8 mouse cellular contexts compared by ENCODE assay signal in genomic region chr13:41709475-41710227, GRCm38 (mm10).
DNase-seq lines count a peak whose midpoint lies in the region; ATAC-seq and TF ChIP-seq lines count a peak whose summit lies in the region.

No protein-coding gene starts in this region.

- peak; percentile 96 for TF ChIP-seq RAD21 in CH12.LX (IDR thresholded peaks at IDR 0.05; ENCODE audit: low read depth, low read length)

- H3K9me3 ChIP-seq in CH12.LX (replicated peaks; ENCODE audit: low read length), result no peaks in the 10 kb centered on the region
- no peaks in the 10 kb centered on the region for H3K9me3 ChIP-seq in forebrain, embryonic 11.5 days (ENCODE audit: control insufficient read depth, low read length)

- H3K9ac ChIP-seq in CH12.LX (ENCODE audit: insufficient read depth, low read depth), result no peak overlapping the region
- H3K9ac ChIP-seq in forebrain, embryonic 11.5 days (ENCODE audit: low read length), result no peak overlapping the region

- H3K4me1 ChIP-seq in CH12.LX (ENCODE audit: control insufficient read depth in 1 of 2, insufficient read depth in 2 of 2), result peaks cover 0 to 13% of the 10 kb centered on the region in 2 experiments; a peak in 2 of 4 replicates
- no peaks in the 10 kb centered on the region for H3K4me1 ChIP-seq in forebrain, embryonic 11.5 days (replicated peaks; ENCODE audit: control insufficient read depth, insufficient read depth, low read length)
- H3K4me1 ChIP-seq in lung, adult 2 months (ENCODE audit: control insufficient read depth, insufficient read depth, low read length), result peaks cover 8% of the 10 kb centered on the region; the same call in 1 of the 2 replicates
- H3K4me1 ChIP-seq in thymus, adult 2 months (replicated peaks; ENCODE audit: control insufficient read depth, insufficient read depth, low read length), result no peaks in the 10 kb centered on the region

- ATAC-seq in forebrain, embryonic 11.5 days (replicated peaks; ENCODE audit: low FRiP score), result peak; percentile 75

- peak; percentile 92 for DNase-seq in CH12.LX (ENCODE audit: extremely low read depth)
- DNase-seq in brain, adult 2 months (ENCODE audit: low read depth, low spot score), result peak; percentile 94
- peak; percentile 90 for DNase-seq in forebrain, embryonic 11.5 days (ENCODE audit: low spot score)
- DNase-seq in heart, postnatal 25 days (ENCODE audit: low spot score), result peak; percentile 57
- peak; percentile 95 to 97 for DNase-seq in kidney, postnatal 4 days
- peak; percentile 80 for DNase-seq in lung, adult 2 months
- DNase-seq in ovary, postnatal 10 days (ENCODE audit: low spot score), result peak; percentile 61
- peak; percentile 69 for DNase-seq in thymus, adult 2 months

- dilution Hi-C loops in CH12.LX (cut with MboI; ENCODE audit: extremely low pct_ligation_motif_present, extremely low pct_unique_long_range_greater_than_20kb, low sequenced_read_pairs), result no loop called here

- H3K4me3 ChIP-seq in CH12.LX (replicated peaks in 1 of 3; ENCODE audit: low read depth in 2 of 3, low read length in 2 of 3, poor library complexity in 1 of 3), result no peak overlapping the region
- no peak overlapping the region for H3K4me3 ChIP-seq in forebrain, embryonic 11.5 days (ENCODE audit: low read depth, low read length)
- no peak overlapping the region for H3K4me3 ChIP-seq in lung, adult 2 months (replicated peaks; ENCODE audit: extremely low read depth, low read depth, low read length)
- no peak overlapping the region for H3K4me3 ChIP-seq in thymus, adult 2 months (ENCODE audit: control insufficient read depth, insufficient read depth, low read length)

- H3K36me3 ChIP-seq in CH12.LX (replicated peaks in 1 of 2; ENCODE audit: control insufficient read depth in 1 of 2, insufficient read depth in 1 of 2, low read length in 1 of 2), result no peaks in the 10 kb centered on the region
- H3K36me3 ChIP-seq in forebrain, embryonic 11.5 days (ENCODE audit: control insufficient read depth, insufficient read depth, low read length), result no peaks in the 10 kb centered on the region
- H3K36me3 ChIP-seq in thymus, adult 2 months (ENCODE audit: control insufficient read depth, insufficient read depth, low read length), result no peaks in the 10 kb centered on the region

- H3K27ac ChIP-seq in CH12.LX (ENCODE audit: insufficient read depth, low read depth), result no peak overlapping the region
- H3K27ac ChIP-seq in forebrain, embryonic 11.5 days (ENCODE audit: low read depth, low read length), result no peak overlapping the region
- H3K27ac ChIP-seq in thymus, adult 2 months (ENCODE audit: control insufficient read depth, insufficient read depth, low read length), result no peak overlapping the region

- peak; percentile 56 to 89; a peak in 3 of 4 replicates for TF ChIP-seq CTCF in CH12.LX (conservative IDR thresholded peaks at IDR 0.05 in 1 of 2, IDR thresholded peaks at IDR 0.05 in 1 of 2; ENCODE audit: low read depth in 2 of 2, low read length in 2 of 2)
- TF ChIP-seq CTCF in lung, adult 2 months (IDR thresholded peaks at IDR 0.05; ENCODE audit: insufficient read depth, low read length), result peak; percentile 77
- TF ChIP-seq CTCF in thymus, adult 2 months (IDR thresholded peaks at IDR 0.05; ENCODE audit: borderline replicate concordance, control insufficient read depth, extremely low read depth, insufficient read depth, low read length, poor library complexity), result no peak

- H3K27me3 ChIP-seq in CH12.LX (replicated peaks), result no peaks in the 10 kb centered on the region
- H3K27me3 ChIP-seq in forebrain, embryonic 11.5 days (ENCODE audit: control insufficient read depth, insufficient read depth, low read length), result no peaks in the 10 kb centered on the region
- no peaks in the 10 kb centered on the region for H3K27me3 ChIP-seq in thymus, adult 2 months (ENCODE audit: control insufficient read depth, insufficient read depth, low read length)

- in situ Hi-C loops in CH12.LX (cut with MboI; ENCODE audit: low pct_ligation_motif_present, low pct_unique_long_range_greater_than_20kb, low sequenced_read_pairs), result loop anchor here (25.0 kb wide), 1 partner anchor 328 kb away; no protein-coding TSS in a partner anchor

- H3K4me2 ChIP-seq in CH12.LX (ENCODE audit: insufficient read depth, low read depth, poor library complexity, severe bottlenecking), result no peak overlapping the region
- peak overlapping the region; percentile 22; the same call in 1 of the 2 replicates for H3K4me2 ChIP-seq in forebrain, embryonic 11.5 days (ENCODE audit: low read depth, low read length, severe bottlenecking)

- WGBS in forebrain, embryonic 11.5 days, result 26% methylated on average over 24 of the region's 24 CpGs
- WGBS in lung, adult 2 months, result 40% methylated on average over 24 of the region's 24 CpGs
- WGBS in thymus, adult 2 months, result 44% methylated on average over 24 of the region's 24 CpGs

- H3K79me2 ChIP-seq in CH12.LX (replicated peaks; ENCODE audit: control insufficient read depth, extremely low read depth, insufficient read depth, poor library complexity, severe bottlenecking), result no peaks in the 10 kb centered on the region

- intact Hi-C loops in heart, postnatal 25 days (cut with DNase I), result loop anchor here (1.0 to 5.0 kb wide), 6 partner anchors 67 to 881 kb away; partner anchors contain the start of gene Edn1

- no peak for TF ChIP-seq POLR2A in CH12.LX (IDR thresholded peaks at IDR 0.05; ENCODE audit: low read depth, low read length)
- no peak for TF ChIP-seq POLR2A in lung, adult 2 months (IDR thresholded peaks at IDR 0.05; ENCODE audit: borderline replicate concordance, extremely low read depth, low read depth, low read length)
- no peak for TF ChIP-seq POLR2A in thymus, adult 2 months (IDR thresholded peaks at IDR 0.05; ENCODE audit: control insufficient read depth, extremely low read depth, insufficient read depth, low read length, poor library complexity)

- TF ChIP-seq EP300 in CH12.LX (IDR thresholded peaks at IDR 0.05; ENCODE audit: low read length), result no peak

TF ChIP-seq in CH12.LX, 34 proteins besides CTCF, POLR2A, EP300 and RAD21:
- peak; percentile 60; the same call in 1 of the 2 replicates for TF ChIP-seq MYC (IDR thresholded peaks at IDR 0.05; ENCODE audit: low read depth, low read length)
- TF ChIP-seq RCOR1 (conservative IDR thresholded peaks at IDR 0.05; ENCODE audit: low read depth, low read length), result no peak
- no peak for TF ChIP-seq NRF1 (IDR thresholded peaks at IDR 0.05; ENCODE audit: low read depth, low read length)
- no peak for TF ChIP-seq GABPA (IDR thresholded peaks at IDR 0.05; ENCODE audit: insufficient replicate concordance, low read depth, low read length)
- TF ChIP-seq PAX5 (IDR thresholded peaks at IDR 0.05; ENCODE audit: low read length), result no peak
- no peak for TF ChIP-seq CHD2 (IDR thresholded peaks at IDR 0.05; ENCODE audit: low read length)
- peak; percentile 98 for TF ChIP-seq MAFK (IDR thresholded peaks at IDR 0.05; ENCODE audit: insufficient replicate concordance, low read length)
- TF ChIP-seq MXI1 (IDR thresholded peaks at IDR 0.05; ENCODE audit: low read depth, low read length), result no peak
- no peak for TF ChIP-seq ELF1 (IDR thresholded peaks at IDR 0.05; ENCODE audit: low read depth, low read length)
- TF ChIP-seq ZKSCAN1 (IDR thresholded peaks at IDR 0.05; ENCODE audit: borderline replicate concordance, low read depth, low read length), result no peak
- TF ChIP-seq ZMIZ1 (IDR thresholded peaks at IDR 0.05; ENCODE audit: low read depth, low read length), result no peak
- TF ChIP-seq CHD1 (IDR thresholded peaks at IDR 0.05; ENCODE audit: low read depth, low read length), result no peak
- no peak for TF ChIP-seq MAX (IDR thresholded peaks at IDR 0.05; ENCODE audit: low read length)
- TF ChIP-seq TCF12 (IDR thresholded peaks at IDR 0.05; ENCODE audit: low read depth, low read length), result no peak
- TF ChIP-seq USF2 (conservative IDR thresholded peaks at IDR 0.05; ENCODE audit: low read depth, low read length), result no peak
- TF ChIP-seq SIN3A (IDR thresholded peaks at IDR 0.05; ENCODE audit: low read length), result no peak
- no peak; the same call in 1 of the 2 replicates for TF ChIP-seq ETS1 (conservative IDR thresholded peaks at IDR 0.05; ENCODE audit: low read depth, low read length)
- peak; percentile 98 for TF ChIP-seq ZC3H11A (IDR thresholded peaks at IDR 0.05; ENCODE audit: low read depth, low read length)
- TF ChIP-seq UBTF (IDR thresholded peaks at IDR 0.05; ENCODE audit: low read depth, low read length), result no peak
- TF ChIP-seq BHLHE40 (IDR thresholded peaks at IDR 0.05; ENCODE audit: low read depth, low read length), result no peak
- no peak for TF ChIP-seq ZNF384 (IDR thresholded peaks at IDR 0.05; ENCODE audit: low read depth, low read length)
- TF ChIP-seq E2F4 (IDR thresholded peaks at IDR 0.05; ENCODE audit: insufficient replicate concordance, low read depth, low read length), result no peak
- TF ChIP-seq SMC3 (IDR thresholded peaks at IDR 0.05; ENCODE audit: low read depth, low read length), result peak; percentile 98
- no peak for TF ChIP-seq USF1 (IDR thresholded peaks at IDR 0.05; ENCODE audit: low read depth, low read length)
